Mouse (Mus musculus) hematopoietic stem cell, adult 5-6 weeks (primary cell): ENCODE results near the gene Wiz. TPM values are rescaled to one million over a fixed set of nuclear protein-coding genes. Genes with fewer than 3 reads are reported as not detected.

Experiments
- ATAC-seq, 2 experiments: fragments of 125-278 bp in 1 of 2; replicated peaks in 1 of 2; 2 replicates each; pipeline ENCODE4 v1.8.0; 2016 to 2017; ENCODE audit warnings: inconsistent platforms in 2 of 2, mild to moderate bottlenecking in 2 of 2, moderate number of reproducible peaks in 2 of 2, low read depth in 1 of 2, moderate TSS enrichment in 1 of 2; ENCODE audit not compliant: low FRiP score in 2 of 2, poor library complexity in 2 of 2, severe bottlenecking in 2 of 2, insufficient read depth in 1 of 2, low TSS enrichment in 1 of 2
- total RNA-seq: library from RNA; stranded (forward); fragments of 172-1452, 232-1000 nt; gene quantifications from 2 replicates; pipeline ENCODE4 v1.2.3, GENCODE M21; 2017

Gene Wiz
- total RNA-seq, 1 experiment from 2014 or later: 7.1 TPM

GRCm38 (mm10) chr17:32322809-32323208 lies 66.4 kb downstream of the Wiz start:
- ATAC-seq: no peak

GRCm38 (mm10) chr17:32321836-32322235 lies 67.4 kb downstream of the Wiz start:
- no peak for ATAC-seq

- ATAC-seq: peak; percentile 67 to 73
Measured at GRCm38 (mm10) chr17:32321390-32321734, 67.9 kb downstream of the Wiz start.

- ATAC-seq: peak; percentile 94
Measured at GRCm38 (mm10) chr17:32320597-32321389, 68.4 kb downstream of the Wiz start, which contains the start of gene Akap8. TSS of gene Akap8 (minus strand) at chr17:32321238.

- no peak for ATAC-seq
Measured at GRCm38 (mm10) chr17:32319950-32320349, 69.3 kb downstream of the Wiz start.

GRCm38 (mm10) chr17:32317708-32318107 lies 71.5 kb downstream of the Wiz start:
- ATAC-seq: no peak

- no peak for ATAC-seq
Measured at GRCm38 (mm10) chr17:32317032-32317431, 72.2 kb downstream of the Wiz start.

- no peak for ATAC-seq
Measured at GRCm38 (mm10) chr17:32315560-32315959, 73.7 kb downstream of the Wiz start.

GRCm38 (mm10) chr17:32313892-32314291 lies 75.3 kb downstream of the Wiz start:
- ATAC-seq: no peak

- ATAC-seq: no peak
Measured at GRCm38 (mm10) chr17:32312801-32313200, 76.4 kb downstream of the Wiz start.

GRCm38 (mm10) chr17:32307963-32308362 lies 81.3 kb downstream of the Wiz start:
- no peak for ATAC-seq

Other genes with a start within 250 kb of the Wiz start
- 0.19 and 0.25 TPM in 2 replicates for gene Notch3, start 222.6 kb downstream of the Wiz start, total RNA-seq
- not detected in 2 replicates for gene Ephx3, start 199.9 kb downstream of the Wiz start, total RNA-seq
- 19.8 and 29.1 TPM in 2 replicates for gene Brd4, start 104.7 kb downstream of the Wiz start, total RNA-seq
- 167 and 229 TPM in 2 replicates for gene Akap8, start 68.2 kb downstream of the Wiz start, total RNA-seq
- 122 and 127 TPM in 2 replicates for gene Akap8l, start 38.8 kb downstream of the Wiz start, total RNA-seq
- 87.7 and 92.1 TPM in 2 replicates for gene Rasal3, start 14.1 kb upstream of the Wiz start, total RNA-seq
- 57.8 and 80.3 TPM in 2 replicates for gene Pglyrp2, start 34.7 kb upstream of the Wiz start, total RNA-seq
- gene Cyp4f39, start 63.3 kb upstream of the Wiz start, total RNA-seq: 0.99 TPM in 1 of 2 replicates, not detected in the other
- gene Cyp4f17, start 116.6 kb upstream of the Wiz start, total RNA-seq: 1.4 and 2.2 TPM in 2 replicates
- 7.1 and 14.4 TPM in 2 replicates for gene Cyp4f16, start 147.1 kb upstream of the Wiz start, total RNA-seq
- not detected in 2 replicates for gene Cyp4f37, start 231.9 kb upstream of the Wiz start, total RNA-seq